Mouse (Mus musculus) liver, embryonic 14.5 days (tissue): ENCODE measurements at regions not wholly inside any gene's neighbourhood (a gene's known extent, or its start where the extent isn't known, plus 50 kb on each side); places are given as distances from the start of the nearest gene placed in this dataset.

Source experiments
- ATAC-seq: fragments of 200-750 bp; cut with Nextera tagmentation; 2 replicates; pipeline ENCODE4 v1.8.0; 2017; ENCODE audit warnings: moderate number of reproducible peaks, mild to moderate bottlenecking, moderate library complexity; ENCODE audit not compliant: insufficient read depth
- DNase-seq, 3 experiments: peaks; one replicate each; pipeline ENCODE4 v3.0.0-alpha.2; 2012 to 2013; ENCODE audit warnings: low read depth in 3 of 3, low spot score in 3 of 3
- H3K27ac ChIP-seq: fragments of 300-500 bp; sonication (generic); 2 replicates; pipeline ENCODE4 v1.5.1; 2014; ENCODE audit warnings: moderate library complexity, mild to moderate bottlenecking, control low read depth, inconsistent platforms
- H3K27me3 ChIP-seq: fragments of 300-500 bp; sonication (generic); 2 replicates; pipeline ENCODE4 v1.6.1; 2014; ENCODE audit warnings: mild to moderate bottlenecking, low read length, moderate library complexity; ENCODE audit not compliant: control insufficient read depth, insufficient read depth
- H3K36me3 ChIP-seq: fragments of 300-500 bp; sonication (generic); replicated peaks from 2 replicates; pipeline ENCODE4 v1.6.1; 2014; ENCODE audit warnings: low read depth; ENCODE audit not compliant: control insufficient read depth, insufficient read depth
- H3K4me1 ChIP-seq, 2 experiments: fragments of 200-500 bp in 1 of 2; fragments of 300-500 bp in 1 of 2; sonication (generic) in 1 of 2; replicated peaks; 2 replicates each; pipeline ENCODE4 v1.6.1; 2012 to 2014; ENCODE audit warnings: antibody characterized with exemption in 1 of 2, inconsistent platforms in 1 of 2, low read length in 1 of 2; ENCODE audit not compliant: control insufficient read depth in 2 of 2, insufficient read depth in 2 of 2
- H3K4me2 ChIP-seq: fragments of 300-500 bp; sonication (generic); 2 replicates; pipeline ENCODE4 v1.6.1; 2014; ENCODE audit warnings: low read depth, mild to moderate bottlenecking, control low read depth, moderate library complexity
- H3K4me3 ChIP-seq, 2 experiments: fragments of 200-500 bp in 1 of 2; fragments of 300-500 bp in 1 of 2; sonication (generic) in 1 of 2; 2 replicates each; pipeline ENCODE4 v1.5.1; 2012 to 2014; ENCODE audit warnings: low read depth in 2 of 2, low read length in 2 of 2, mild to moderate bottlenecking in 2 of 2, control low read depth in 1 of 2, inconsistent platforms in 1 of 2, moderate library complexity in 1 of 2; ENCODE audit not compliant: insufficient read depth in 1 of 2
- H3K9ac ChIP-seq: fragments of 300-500 bp; sonication (generic); replicated peaks from 2 replicates; pipeline ENCODE4 v1.6.1; 2014; ENCODE audit warnings: mild to moderate bottlenecking, control low read depth, moderate library complexity
- H3K9me3 ChIP-seq: fragments of 300-500 bp; sonication (generic); 2 replicates; pipeline ENCODE4 v1.6.1; 2016; ENCODE audit warnings: low read length, mixed read lengths; ENCODE audit not compliant: control insufficient read depth
- CTCF ChIP-seq: IDR thresholded peaks from 2 replicates; pipeline ENCODE4 v1.5.1; 2016; ENCODE audit warnings: antibody characterized with exemption, low read depth, control low read depth
- EP300 ChIP-seq: IDR thresholded peaks from 2 replicates; pipeline ENCODE4 v1.6.1; 2016; ENCODE audit warnings: antibody characterized with exemption, low read depth
- WGBS: fragments of 180-500 bp; shearing (Covaris S2); extraction: QIAGEN DNeasy Blood & Tissue Kit; methylation state at CpG from one replicate; pipeline ENCODE4 v1.1.7; 2014; ENCODE audit not compliant: insufficient replicate concordance; 5-methylcytosine and 5-hydroxymethylcytosine counted together

DNA sequence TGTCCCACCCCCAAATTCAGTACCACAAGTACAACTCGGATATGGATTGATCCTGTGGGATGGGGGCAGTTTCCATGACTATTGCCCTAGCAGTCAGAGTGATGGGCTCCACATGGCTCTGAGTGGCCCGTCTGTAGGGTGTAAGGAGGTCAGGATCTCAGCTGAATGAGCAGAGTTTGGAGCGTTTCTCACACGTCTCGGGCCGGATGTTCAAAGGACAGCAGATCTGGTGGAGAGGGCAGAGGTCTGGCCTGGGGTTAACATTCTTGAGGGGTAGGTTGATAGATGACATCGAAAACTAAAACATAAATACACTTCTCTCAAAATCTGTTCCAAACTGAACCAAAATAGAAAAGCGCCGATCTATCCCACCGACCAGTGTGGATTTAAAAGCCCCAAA, 146.5 kb upstream of the Cxcl12 start:
- H3K9me3 ChIP-seq, result no peaks in the 10 kb centered on the region
- no peak overlapping the region for H3K27ac ChIP-seq
- ATAC-seq (no peak), DNase-seq (no peak)
- H3K27me3 ChIP-seq, result no peaks in the 10 kb centered on the region
- no peaks in the 10 kb centered on the region for H3K36me3 ChIP-seq
- no peak overlapping the region for H3K4me3 ChIP-seq
- WGBS, result 67% methylated on average over 10 of the region's 10 CpGs
- no peaks in the 10 kb centered on the region for H3K4me1 ChIP-seq
- H3K4me2 ChIP-seq, result no peak overlapping the region
- no peak overlapping the region for H3K9ac ChIP-seq
- TF ChIP-seq CTCF (no peak), EP300 (no peak)

DNA sequence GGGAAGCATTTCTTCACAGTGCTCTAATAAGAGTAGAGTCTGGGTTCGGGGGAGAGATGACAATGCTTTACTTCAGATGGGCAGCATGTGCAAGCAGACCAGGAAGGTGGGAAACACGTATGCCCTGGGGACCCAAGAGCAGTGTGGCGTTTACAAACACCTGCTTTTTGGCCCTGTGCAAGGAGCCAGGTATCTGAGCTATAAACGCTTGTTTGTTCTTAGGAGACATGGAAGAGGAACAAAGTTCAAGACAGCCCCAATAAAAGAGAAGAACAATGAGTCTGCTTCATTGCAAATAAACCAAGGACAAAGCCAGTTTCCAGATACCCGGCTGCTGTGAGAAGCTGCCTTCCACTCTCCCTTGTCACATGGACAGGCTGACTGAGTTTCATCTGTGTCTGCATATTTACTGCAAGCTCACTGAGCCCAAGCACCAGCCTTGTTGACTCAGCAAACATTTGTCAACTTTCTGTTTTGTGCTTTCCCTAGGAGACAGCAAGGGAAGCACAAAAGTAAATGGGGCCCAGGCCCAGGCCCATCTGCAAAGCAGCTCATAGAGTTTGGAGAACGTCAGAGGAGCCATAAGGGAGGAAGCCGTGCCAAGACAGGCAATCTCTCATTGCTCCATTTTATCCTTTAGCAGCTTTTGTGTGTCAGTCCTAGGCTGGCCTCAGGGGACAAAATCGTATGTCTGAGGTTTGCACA, 136.1 kb upstream of the Cxcl12 start:
- H3K27me3 ChIP-seq, result no peaks in the 10 kb centered on the region
- H3K27ac ChIP-seq, result no peak overlapping the region
- H3K4me1 ChIP-seq, result no peaks in the 10 kb centered on the region
- TF ChIP-seq CTCF (no peak), EP300 (no peak)
- no peak overlapping the region for H3K4me3 ChIP-seq
- ATAC-seq (no peak), DNase-seq (no peak)
- no peaks in the 10 kb centered on the region for H3K36me3 ChIP-seq
- no peak overlapping the region for H3K9ac ChIP-seq
- no peak overlapping the region for H3K4me2 ChIP-seq
- 47% methylated on average over 8 of the region's 8 CpGs for WGBS
- H3K9me3 ChIP-seq, result no peaks in the 10 kb centered on the region

DNA sequence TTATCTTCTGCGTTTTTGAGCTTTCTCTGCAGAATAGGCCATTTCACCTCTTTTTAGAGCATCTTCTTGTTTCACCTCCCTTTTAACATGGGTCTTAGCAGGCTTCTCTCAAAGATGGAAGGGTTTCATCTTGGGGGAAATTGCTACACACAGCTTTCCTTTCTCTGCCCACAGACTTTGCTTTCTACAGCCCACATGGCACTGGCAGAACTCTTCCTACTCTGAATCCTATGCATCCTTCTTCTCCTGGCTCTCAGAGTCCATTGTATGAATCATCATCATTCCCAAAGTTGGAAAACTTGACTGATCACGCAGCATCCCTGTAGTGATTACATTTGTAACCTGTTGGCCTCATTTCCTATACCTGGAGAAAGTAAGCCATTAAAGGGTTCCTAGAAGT, 124.6 kb upstream of the Cxcl12 start:
- TF ChIP-seq EP300 (no peak), CTCF (no peak)
- Histone ChIP-seq H3K27me3 (no peaks in the 10 kb centered on the region), H3K27ac (no peak overlapping the region), H3K9ac (no peak overlapping the region), H3K4me2 (no peak overlapping the region), H3K4me1 (no peaks in the 10 kb centered on the region), H3K9me3 (no peaks in the 10 kb centered on the region), H3K36me3 (no peaks in the 10 kb centered on the region), H3K4me3 (no peak overlapping the region)
- ATAC-seq (no peak), DNase-seq (no peak)
- WGBS, result 61% methylated on average over 2 of the region's 2 CpGs

DNA sequence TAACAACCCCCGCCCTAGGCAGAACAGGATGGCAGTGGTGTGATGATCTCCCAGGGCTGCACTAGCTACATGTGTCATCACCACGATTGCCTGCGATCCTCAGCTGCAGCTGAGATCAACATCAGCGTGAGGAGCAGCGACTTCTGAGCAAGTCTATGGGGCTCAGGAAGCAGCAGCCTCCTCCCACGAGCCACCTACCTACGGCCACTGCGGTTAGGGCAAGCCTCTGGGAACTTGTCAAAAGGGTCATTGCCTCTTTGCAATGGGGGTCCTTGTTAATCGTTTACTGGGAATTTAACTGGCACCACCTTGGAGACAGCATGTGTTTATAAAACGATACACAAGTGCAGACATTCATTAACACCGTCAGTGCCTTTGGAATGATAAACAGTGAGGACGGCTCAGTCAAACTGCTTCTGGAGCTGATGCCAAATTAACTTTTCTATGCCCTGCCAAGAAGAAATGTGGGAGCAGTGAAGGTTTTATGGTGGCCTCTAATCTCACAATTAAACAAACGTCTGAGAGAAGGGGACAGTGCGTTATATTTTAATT, 118.8 kb upstream of the Cxcl12 start:
- no peak for ATAC-seq

DNA sequence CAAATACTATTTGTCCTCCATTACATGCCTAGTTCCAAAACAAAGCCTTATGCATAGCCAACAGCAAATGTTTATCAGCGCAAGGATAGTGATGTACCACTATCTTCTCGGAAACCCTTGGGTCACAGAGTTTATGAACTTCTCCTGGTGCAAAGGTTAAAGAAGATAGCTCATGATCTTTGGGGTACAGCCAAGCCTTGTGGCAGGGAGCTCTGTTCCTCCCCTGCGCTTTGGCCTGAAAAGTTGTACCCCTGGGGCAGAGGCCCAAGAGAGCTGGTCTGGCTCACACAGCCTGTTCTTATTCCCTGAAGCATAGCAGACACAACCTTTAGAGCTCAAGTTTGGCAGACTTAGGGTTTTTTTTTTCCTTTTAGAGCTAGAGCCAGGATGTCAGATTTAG, 107.6 kb upstream of the Cxcl12 start:
- no peak overlapping the region for H3K9ac ChIP-seq
- no peaks in the 10 kb centered on the region for H3K36me3 ChIP-seq
- H3K27me3 ChIP-seq, result no peaks in the 10 kb centered on the region
- DNase-seq (no peak), ATAC-seq (no peak)
- no peaks in the 10 kb centered on the region for H3K9me3 ChIP-seq
- no peaks in the 10 kb centered on the region for H3K4me1 ChIP-seq
- no peak overlapping the region for H3K4me3 ChIP-seq
- H3K27ac ChIP-seq, result no peak overlapping the region
- H3K4me2 ChIP-seq, result no peak overlapping the region
- TF ChIP-seq CTCF, result no peak
- TF ChIP-seq EP300, result no peak
- WGBS, result 72% methylated on average over 3 of the region's 3 CpGs

More for the DNA sequence above, 118.8 kb upstream of the Cxcl12 start:
- Histone ChIP-seq H3K4me2 (no peak overlapping the region), H3K36me3 (no peaks in the 10 kb centered on the region), H3K4me3 (no peak overlapping the region), H3K4me1 (no peaks in the 10 kb centered on the region), H3K27me3 (no peaks in the 10 kb centered on the region), H3K9ac (no peak overlapping the region), H3K27ac (no peak overlapping the region), H3K9me3 (no peaks in the 10 kb centered on the region)
- TF ChIP-seq EP300 (no peak), CTCF (no peak)
- no peak for DNase-seq
- WGBS, result 49% methylated on average over 14 of the region's 14 CpGs
